Mouse (Mus musculus) neutrophil, adult 83 days (primary cell): Measurements from ENCODE around the gene Tyw5. TPM values are rescaled to one million over a fixed set of nuclear protein-coding genes. Genes with fewer than 3 reads are reported as not detected.

Source experiments
- total RNA-seq, 2 experiments: library from RNA; stranded (reverse); gene quantifications; one replicate each; pipeline ENCODE4 v1.2.4; 2023

Gene Tyw5
- 10 to 100 TPM in 1 of 2 experiments, 1 to 10 TPM in 1; 8.4 to 11.3 TPM for total RNA-seq

GRCm38 (mm10) chr1:57406187-57407151, at the start of gene Tyw5, which contains the start of gene Maip1:
Gene Tyw5, minus strand, starts transcription at chr1:57407101.
Gene Maip1, plus strand, starts transcription at chr1:57406328.

GRCm38 (mm10) chr1:57377376-57378341, 29.2 kb downstream of the Tyw5 start, which contains the start of gene 1700066M21Rik:
Gene 1700066M21Rik, plus strand, starts transcription at chr1:57377620.

Other genes with a start within 250 kb of the Tyw5 start
- 1 to 10 TPM; 4.3 to 5.4 TPM for gene 1700066M21Rik, start 29.5 kb downstream of the Tyw5 start, total RNA-seq
- gene Maip1, start 773 bp downstream of the Tyw5 start, total RNA-seq: 1 to 10 TPM; 4.1 to 4.6 TPM